Mouse (Mus musculus) liver, embryonic 14.5 days (tissue): Measurements from ENCODE around the gene Ypel1. TPM values are rescaled to one million over a fixed set of nuclear protein-coding genes. Genes with fewer than 3 reads are reported as not detected.

ENCODE experiments used
- ATAC-seq: fragments of 200-750 bp; cut with Nextera tagmentation; 2 replicates; pipeline ENCODE4 v1.8.0; 2017; ENCODE audit warnings: moderate number of reproducible peaks, mild to moderate bottlenecking, moderate library complexity; ENCODE audit not compliant: insufficient read depth
- DNase-seq, 3 experiments: peaks; one replicate each; pipeline ENCODE4 v3.0.0-alpha.2; 2012 to 2013; ENCODE audit warnings: low read depth in 3 of 3, low spot score in 3 of 3
- H3K27ac ChIP-seq: fragments of 300-500 bp; sonication (generic); 2 replicates; pipeline ENCODE4 v1.5.1; 2014; ENCODE audit warnings: moderate library complexity, mild to moderate bottlenecking, control low read depth, inconsistent platforms
- H3K27me3 ChIP-seq: fragments of 300-500 bp; sonication (generic); 2 replicates; pipeline ENCODE4 v1.6.1; 2014; ENCODE audit warnings: mild to moderate bottlenecking, low read length, moderate library complexity; ENCODE audit not compliant: control insufficient read depth, insufficient read depth
- H3K36me3 ChIP-seq: fragments of 300-500 bp; sonication (generic); replicated peaks from 2 replicates; pipeline ENCODE4 v1.6.1; 2014; ENCODE audit warnings: low read depth; ENCODE audit not compliant: control insufficient read depth, insufficient read depth
- H3K4me1 ChIP-seq, 2 experiments: fragments of 200-500 bp in 1 of 2; fragments of 300-500 bp in 1 of 2; sonication (generic) in 1 of 2; replicated peaks; 2 replicates each; pipeline ENCODE4 v1.6.1; 2012 to 2014; ENCODE audit warnings: antibody characterized with exemption in 1 of 2, inconsistent platforms in 1 of 2, low read length in 1 of 2; ENCODE audit not compliant: control insufficient read depth in 2 of 2, insufficient read depth in 2 of 2
- H3K4me2 ChIP-seq: fragments of 300-500 bp; sonication (generic); 2 replicates; pipeline ENCODE4 v1.6.1; 2014; ENCODE audit warnings: low read depth, mild to moderate bottlenecking, control low read depth, moderate library complexity
- H3K4me3 ChIP-seq, 2 experiments: fragments of 200-500 bp in 1 of 2; fragments of 300-500 bp in 1 of 2; sonication (generic) in 1 of 2; 2 replicates each; pipeline ENCODE4 v1.5.1; 2012 to 2014; ENCODE audit warnings: low read depth in 2 of 2, low read length in 2 of 2, mild to moderate bottlenecking in 2 of 2, control low read depth in 1 of 2, inconsistent platforms in 1 of 2, moderate library complexity in 1 of 2; ENCODE audit not compliant: insufficient read depth in 1 of 2
- H3K9ac ChIP-seq: fragments of 300-500 bp; sonication (generic); replicated peaks from 2 replicates; pipeline ENCODE4 v1.6.1; 2014; ENCODE audit warnings: mild to moderate bottlenecking, control low read depth, moderate library complexity
- H3K9me3 ChIP-seq: fragments of 300-500 bp; sonication (generic); 2 replicates; pipeline ENCODE4 v1.6.1; 2016; ENCODE audit warnings: low read length, mixed read lengths; ENCODE audit not compliant: control insufficient read depth
- CTCF ChIP-seq: IDR thresholded peaks from 2 replicates; pipeline ENCODE4 v1.5.1; 2016; ENCODE audit warnings: antibody characterized with exemption, low read depth, control low read depth
- EP300 ChIP-seq: IDR thresholded peaks from 2 replicates; pipeline ENCODE4 v1.6.1; 2016; ENCODE audit warnings: antibody characterized with exemption, low read depth
- WGBS: fragments of 180-500 bp; shearing (Covaris S2); extraction: QIAGEN DNeasy Blood & Tissue Kit; methylation state at CpG from one replicate; pipeline ENCODE4 v1.1.7; 2014; ENCODE audit not compliant: insufficient replicate concordance; 5-methylcytosine and 5-hydroxymethylcytosine counted together
- polyA plus RNA-seq, 2 experiments: library from polyadenylated mRNA; depleted of rRNA in 1 of 2; stranded (reverse) in 1 of 2; unstranded in 1 of 2; fragments of >200 nt; fragmentation: Nextera tagmentation in 1 of 2; extraction: Ambion mirVana in 1 of 2; gene quantifications; 2 replicates each; pipeline versions ENCODE4 v1.2.1 to v1.2.3; 2012 to 2014

Ypel1 gene
- polyA plus RNA-seq (2012; rRNA removed) (0.20 and 0.51 TPM in 2 replicates), polyA plus RNA-seq (2014; fragmentation: Nextera tagmentation; extraction: Ambion mirVana) (0.43 and 0.94 TPM in 2 replicates)

GRCm38 (mm10) chr16:17069511-17070443, at the start of gene Ypel1:
Ypel1 (plus strand) TSS chr16:17069696.
- ATAC-seq: peak; percentile 87
- Histone ChIP-seq H3K9ac (no peak within 1 kb of the TSS; the same call in 1 of the 2 replicates), H3K27ac (no peak within 1 kb of the TSS)

DNA sequence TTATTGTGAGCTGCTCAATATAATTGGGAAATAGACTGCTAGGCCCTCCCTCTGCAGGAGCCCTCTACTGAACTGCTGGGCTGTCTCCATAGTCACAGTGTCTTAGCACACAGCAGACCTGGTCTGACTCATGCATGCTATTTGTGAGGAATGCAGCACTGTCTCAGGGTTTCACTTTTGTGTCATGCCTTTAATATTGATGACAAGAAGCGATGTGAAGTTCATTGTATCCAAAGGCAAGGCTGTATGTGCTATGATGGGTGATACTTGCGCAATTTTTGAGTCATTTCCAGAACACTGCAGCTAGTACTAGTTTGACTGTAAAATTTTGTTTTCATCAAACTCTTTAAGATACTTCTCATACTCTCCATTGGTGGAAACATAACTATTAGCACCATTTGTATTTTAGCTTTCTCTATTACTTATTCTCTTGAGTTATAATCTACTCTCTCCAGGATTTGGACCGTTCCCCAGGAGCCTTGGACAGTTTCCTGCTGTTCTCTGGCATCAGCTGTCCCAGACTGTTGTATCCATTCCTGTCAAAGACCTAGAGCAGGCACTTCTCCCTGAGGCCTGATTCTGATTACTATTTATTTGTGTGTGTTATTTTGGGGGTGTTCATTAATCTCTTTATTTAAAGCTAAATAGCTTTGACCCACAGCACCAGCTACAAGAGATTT, 44.9 kb upstream of the Ypel1 start:
- Histone ChIP-seq H3K4me1 (no peaks in the 10 kb centered on the region), H3K36me3 (peaks cover 54% of the 10 kb centered on the region), H3K27ac (no peak overlapping the region), H3K27me3 (no peaks in the 10 kb centered on the region), H3K4me2 (no peak overlapping the region), H3K4me3 (no peak overlapping the region), H3K9ac (no peak overlapping the region), H3K9me3 (no peaks in the 10 kb centered on the region)
- DNase-seq (no peak), ATAC-seq (no peak)
- WGBS: 92% methylated on average over 3 of the region's 3 CpGs
- TF ChIP-seq EP300 (no peak), CTCF (no peak)

More at GRCm38 (mm10) chr16:17069511-17070443, at the start of gene Ypel1:
- TF ChIP-seq EP300 (no peak), CTCF (peak; percentile 16)
- H3K36me3 ChIP-seq: no peaks in the 10 kb centered on the region
- peak; percentile 26 to 32 (median 29) for DNase-seq
- H3K4me3 ChIP-seq: peak within 1 kb of the TSS; percentile 54 to 71
- H3K4me1 ChIP-seq: no peaks in the 10 kb centered on the region
- H3K27me3 ChIP-seq: no peaks in the 10 kb centered on the region; the same call in none of the 2 replicates
- peak within 1 kb of the TSS; percentile 71 for H3K4me2 ChIP-seq
- under 1% methylated on average over 75 of the region's 76 CpGs for WGBS
- H3K9me3 ChIP-seq: no peaks in the 10 kb centered on the region

GRCm38 (mm10) chr16:17029971-17030695, 39.4 kb upstream of the Ypel1 start:
- H3K4me3 ChIP-seq: no peak overlapping the region
- 87% methylated on average over 4 of the region's 4 CpGs for WGBS
- no peak overlapping the region for H3K9ac ChIP-seq
- no peaks in the 10 kb centered on the region for H3K27me3 ChIP-seq
- no peak for ATAC-seq
- no peaks in the 10 kb centered on the region for H3K4me1 ChIP-seq
- H3K9me3 ChIP-seq: no peaks in the 10 kb centered on the region
- H3K4me2 ChIP-seq: no peak overlapping the region
- no peak for TF ChIP-seq EP300
- no peak for TF ChIP-seq CTCF
- no peak for DNase-seq
- no peak overlapping the region for H3K27ac ChIP-seq
- H3K36me3 ChIP-seq: peaks cover 55% of the 10 kb centered on the region

DNA sequence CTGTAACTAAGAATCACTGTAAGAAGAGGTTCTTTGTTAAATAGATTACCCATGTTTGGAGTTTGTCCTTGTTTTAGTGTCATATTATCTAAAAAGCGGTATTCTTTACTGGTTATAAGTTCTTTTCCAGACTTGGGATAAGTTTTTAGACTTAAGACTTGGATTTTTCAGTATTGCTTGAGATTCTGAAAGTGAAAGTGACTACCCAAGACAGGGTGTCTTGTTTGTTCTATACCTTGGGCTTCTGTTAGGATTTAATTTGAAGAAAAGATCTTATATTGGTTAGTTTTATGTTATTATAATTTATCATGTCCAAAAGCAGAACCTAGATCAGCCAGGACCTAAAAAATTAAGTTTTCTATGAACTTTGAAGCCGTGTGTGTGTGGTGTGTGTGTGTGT, 35.7 kb upstream of the Ypel1 start:
- DNase-seq (no peak), ATAC-seq (no peak)
- Histone ChIP-seq H3K36me3 (peaks cover 62% of the 10 kb centered on the region), H3K27ac (no peak overlapping the region), H3K9me3 (no peaks in the 10 kb centered on the region), H3K4me1 (no peaks in the 10 kb centered on the region), H3K4me3 (no peak overlapping the region), H3K27me3 (no peaks in the 10 kb centered on the region), H3K4me2 (no peak overlapping the region), H3K9ac (no peak overlapping the region)
- TF ChIP-seq EP300 (no peak), CTCF (no peak)
- 81% methylated on average over 2 of the region's 2 CpGs for WGBS
